Mouse (Mus musculus): ENCODE data around the gene Hps3.
"Not testable (repeated sequence)": the region's sequence is repeated elsewhere in the genome, so short reads cannot be mapped to it uniquely, and the experiment has no call there.

Hps3 gene

GRCm38 (mm10) chr3:20034719-20035404 is at the start of gene Hps3:
Hps3 (minus strand) TSS chr3:20035315.
- in situ Hi-C loops (cut with MboI; ENCODE audit: low sequenced_read_pairs): no loop called here

GRCm38 (mm10) chr3:20082161-20082560 is 47.0 kb upstream of the Hps3 start:
- in situ Hi-C loops (cut with MboI; ENCODE audit: low sequenced_read_pairs): no loop called here

- in situ Hi-C loops (cut with MboI; ENCODE audit: low sequenced_read_pairs): loop anchor here (10.0 kb wide), 1 partner anchor 162 kb away; no protein-coding TSS in a partner anchor
Measured at GRCm38 (mm10) chr3:20076145-20077053, 41.3 kb upstream of the Hps3 start.

GRCm38 (mm10) chr3:20058197-20058541 is 23.1 kb upstream of the Hps3 start:
- in situ Hi-C loops (cut with MboI; ENCODE audit: low sequenced_read_pairs): no loop called here

- in situ Hi-C loops (cut with MboI; ENCODE audit: low sequenced_read_pairs): no loop called here
Measured at GRCm38 (mm10) chr3:20057306-20058196, 22.4 kb upstream of the Hps3 start, which contains the start of gene Hltf. Hltf (plus strand) TSS chr3:20057811.

- in situ Hi-C loops (cut with MboI; ENCODE audit: low sequenced_read_pairs): not testable (repeated sequence)
Measured at GRCm38 (mm10) chr3:20044736-20045135, 9.6 kb upstream of the Hps3 start.

- in situ Hi-C loops (cut with MboI; ENCODE audit: low sequenced_read_pairs): not testable (repeated sequence)
Measured at GRCm38 (mm10) chr3:20041461-20041860, 6.3 kb upstream of the Hps3 start.

- in situ Hi-C loops (cut with MboI; ENCODE audit: low sequenced_read_pairs): no loop called here
Measured at GRCm38 (mm10) chr3:20036069-20036468, 954 bp upstream of the Hps3 start.

- in situ Hi-C loops (cut with MboI; ENCODE audit: low sequenced_read_pairs): no loop called here
Measured at GRCm38 (mm10) chr3:20033761-20034718, 1.1 kb downstream of the Hps3 start.

- in situ Hi-C loops (cut with MboI; ENCODE audit: low sequenced_read_pairs): no loop called here
Measured at GRCm38 (mm10) chr3:20030807-20031206, 4.3 kb downstream of the Hps3 start.

- in situ Hi-C loops (cut with MboI; ENCODE audit: low sequenced_read_pairs): no loop called here
Measured at GRCm38 (mm10) chr3:20028640-20029039, 6.5 kb downstream of the Hps3 start.

- in situ Hi-C loops (cut with MboI; ENCODE audit: low sequenced_read_pairs): no loop called here
Measured at GRCm38 (mm10) chr3:20027788-20028187, 7.3 kb downstream of the Hps3 start.

- in situ Hi-C loops (cut with MboI; ENCODE audit: low sequenced_read_pairs): no loop called here
Measured at GRCm38 (mm10) chr3:20026996-20027689, 8.0 kb downstream of the Hps3 start.

- in situ Hi-C loops (cut with MboI; ENCODE audit: low sequenced_read_pairs): no loop called here
Measured at GRCm38 (mm10) chr3:20026481-20026880, 8.6 kb downstream of the Hps3 start.

GRCm38 (mm10) chr3:20023832-20024231 is 11.3 kb downstream of the Hps3 start:
- in situ Hi-C loops (cut with MboI; ENCODE audit: low sequenced_read_pairs): no loop called here

GRCm38 (mm10) chr3:20018076-20018475 is 17.0 kb downstream of the Hps3 start:
- in situ Hi-C loops (cut with MboI; ENCODE audit: low sequenced_read_pairs): no loop called here

- in situ Hi-C loops (cut with MboI; ENCODE audit: low sequenced_read_pairs): no loop called here
Measured at GRCm38 (mm10) chr3:20014454-20014853, 20.7 kb downstream of the Hps3 start.

GRCm38 (mm10) chr3:20010905-20011304 is 24.2 kb downstream of the Hps3 start:
- in situ Hi-C loops (cut with MboI; ENCODE audit: low sequenced_read_pairs): not testable (repeated sequence)

GRCm38 (mm10) chr3:20010464-20010863 is 24.7 kb downstream of the Hps3 start:
- in situ Hi-C loops (cut with MboI; ENCODE audit: low sequenced_read_pairs): no loop called here

Data from CH12F3 (cell line).